Mouse (Mus musculus): ENCODE data around the gene Gpx5.

GRCm38 (mm10) chr13:21313903-21314302 lies 21.4 kb upstream of the Gpx5 start:
- TF ChIP-seq POLR2A (IDR thresholded peaks at IDR 0.05; ENCODE audit: borderline replicate concordance, low read depth, low read length), result no peak
- TF ChIP-seq CTCF (IDR thresholded peaks at IDR 0.05; ENCODE audit: low read depth, low read length), result no peak

Measured in bone marrow macrophage, adult 2 months (primary cell).